Mouse (Mus musculus) lung, postnatal 0 days (tissue): ENCODE measurements at regions not wholly inside any gene's neighbourhood (a gene's known extent, or its start where the extent isn't known, plus 50 kb on each side); places are given as distances from the start of the nearest gene placed in this dataset.

Experiments
- ATAC-seq: fragments of 200-750 bp; cut with Nextera tagmentation; 2 replicates; pipeline ENCODE4 v1.8.0; 2017; ENCODE audit warnings: moderate library complexity
- DNase-seq: peaks from one replicate; pipeline ENCODE4 v3.0.0-alpha.2; 2016; ENCODE audit warnings: low spot score
- H3K27ac ChIP-seq: fragments of 300-500 bp; sonication (generic); 2 replicates; pipeline ENCODE4 v1.5.1; 2014; ENCODE audit warnings: antibody characterized with exemption, mild to moderate bottlenecking, low read length, mixed read lengths
- H3K27me3 ChIP-seq: fragments of 300-500 bp; sonication (generic); replicated peaks from 2 replicates; pipeline ENCODE4 v1.6.1; 2014; ENCODE audit warnings: low read length, mixed read lengths; ENCODE audit not compliant: insufficient read depth
- H3K36me3 ChIP-seq: fragments of 300-500 bp; sonication (generic); 2 replicates; pipeline ENCODE4 v1.6.1; 2014; ENCODE audit warnings: low read length, mixed read lengths; ENCODE audit not compliant: insufficient read depth
- H3K4me1 ChIP-seq: fragments of 300-500 bp; sonication (generic); 2 replicates; pipeline ENCODE4 v1.6.1; 2014; ENCODE audit warnings: antibody characterized with exemption, low read depth, low read length, mixed read lengths; ENCODE audit not compliant: insufficient read depth
- H3K4me2 ChIP-seq: fragments of 300-500 bp; sonication (generic); replicated peaks from 2 replicates; pipeline ENCODE4 v1.6.1; 2014; ENCODE audit warnings: low read depth, mild to moderate bottlenecking, low read length, moderate library complexity, mixed read lengths
- H3K4me3 ChIP-seq: fragments of 300-500 bp; sonication (generic); 2 replicates; pipeline ENCODE4 v1.5.1; 2014; ENCODE audit warnings: low read depth, low read length
- H3K9ac ChIP-seq: fragments of 300-500 bp; sonication (generic); replicated peaks from 2 replicates; pipeline ENCODE4 v1.6.1; 2014; ENCODE audit warnings: low read depth, mild to moderate bottlenecking
- H3K9me3 ChIP-seq: fragments of 300-500 bp; sonication (generic); 2 replicates; pipeline ENCODE4 v1.6.1; 2016; ENCODE audit warnings: low read length, mixed read lengths
- CTCF ChIP-seq: IDR thresholded peaks from 2 replicates; pipeline ENCODE4 v1.5.1; 2016; ENCODE audit warnings: antibody characterized with exemption, mild to moderate bottlenecking
- EP300 ChIP-seq: IDR thresholded peaks from 2 replicates; pipeline ENCODE4 v1.6.1; 2016; ENCODE audit warnings: antibody characterized with exemption, mild to moderate bottlenecking, control low read depth
- WGBS: fragments of 180-500 bp; shearing (Covaris S2); extraction: QIAGEN DNeasy Blood & Tissue Kit; methylation state at CpG from one replicate; pipeline ENCODE4 v1.1.7; 2014; 5-methylcytosine and 5-hydroxymethylcytosine counted together

DNA sequence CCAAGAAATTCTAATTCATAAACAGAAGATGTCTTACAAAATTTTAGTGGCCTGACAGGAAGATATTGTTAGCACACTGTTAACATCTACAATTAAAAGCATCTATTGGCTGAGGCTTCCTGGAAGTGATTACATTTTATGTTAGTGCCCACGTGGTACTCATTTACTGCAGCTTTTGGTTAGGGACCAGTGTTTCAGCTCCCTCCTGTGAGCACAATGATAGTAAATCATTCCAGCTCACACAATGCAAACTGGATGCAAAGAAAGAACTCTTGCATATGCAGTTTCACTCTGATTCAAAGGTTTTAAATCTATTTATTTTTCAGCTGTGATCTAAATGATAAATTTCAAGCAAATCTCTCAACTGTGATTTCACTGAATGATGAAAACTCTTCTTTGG lies 928.3 kb upstream of the Cdh6 start:
- 23% methylated on average over 1 of the region's 1 CpGs for WGBS
- H3K4me3 ChIP-seq = no peak overlapping the region
- H3K9ac ChIP-seq = no peak overlapping the region
- H3K9me3 ChIP-seq = no peaks in the 10 kb centered on the region
- no peak overlapping the region for H3K4me2 ChIP-seq
- TF ChIP-seq EP300 = no peak
- no peak for TF ChIP-seq CTCF
- ATAC-seq = no peak
- H3K36me3 ChIP-seq = no peaks in the 10 kb centered on the region
- no peak for DNase-seq
- no peaks in the 10 kb centered on the region for H3K4me1 ChIP-seq
- no peak overlapping the region for H3K27ac ChIP-seq
- H3K27me3 ChIP-seq = no peaks in the 10 kb centered on the region

DNA sequence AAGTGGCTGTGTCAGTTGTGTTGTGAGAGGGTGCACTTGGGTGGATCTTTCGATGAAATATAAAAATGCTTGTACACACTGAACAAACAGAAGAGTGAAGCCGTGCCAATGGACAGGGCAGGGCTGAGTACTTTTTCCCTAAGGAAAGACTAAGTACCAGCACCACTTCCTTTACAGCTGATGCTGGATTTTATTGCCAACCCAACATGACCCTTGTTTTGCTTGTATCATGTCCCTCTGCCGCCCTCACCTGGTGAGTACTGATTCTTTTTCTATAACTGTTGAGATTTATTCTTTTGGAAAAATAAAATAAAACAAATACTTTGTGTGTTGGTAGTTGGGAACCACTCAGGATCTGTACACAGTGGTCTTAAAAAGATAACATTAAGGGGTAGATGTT lies 878.4 kb upstream of the Cdh6 start:
- Histone ChIP-seq H3K27me3 (no peaks in the 10 kb centered on the region), H3K4me1 (no peaks in the 10 kb centered on the region), H3K9me3 (no peaks in the 10 kb centered on the region), H3K9ac (no peak overlapping the region), H3K4me3 (no peak overlapping the region), H3K36me3 (no peaks in the 10 kb centered on the region), H3K4me2 (no peak overlapping the region), H3K27ac (no peak overlapping the region)
- TF ChIP-seq CTCF = peak; percentile 35
- TF ChIP-seq EP300 = no peak
- DNase-seq = no peak
- ATAC-seq = no peak
- WGBS = 57% methylated on average over 3 of the region's 3 CpGs
